Mouse (Mus musculus): ENCODE results near the gene Nanos3.

The Nanos3 gene

GRCm38 (mm10) chr8:84201545-84202245, 16.7 kb upstream of the Nanos3 start:
- in situ Hi-C loops (cut with MboI, MseI), result no loop called here

GRCm38 (mm10) chr8:84200652-84201544, 15.9 kb upstream of the Nanos3 start:
- in situ Hi-C loops (cut with MboI, MseI), result no loop called here

- in situ Hi-C loops (cut with MboI, MseI), result no loop called here
These were observed 15.1 kb upstream of the Nanos3 start for GRCm38 (mm10) chr8:84200126-84200555.

- in situ Hi-C loops (cut with MboI, MseI), result no loop called here
These were observed 14.5 kb upstream of the Nanos3 start for GRCm38 (mm10) chr8:84199348-84200125.

GRCm38 (mm10) chr8:84198871-84199270, 13.9 kb upstream of the Nanos3 start:
- in situ Hi-C loops (cut with MboI, MseI), result no loop called here

DNA sequence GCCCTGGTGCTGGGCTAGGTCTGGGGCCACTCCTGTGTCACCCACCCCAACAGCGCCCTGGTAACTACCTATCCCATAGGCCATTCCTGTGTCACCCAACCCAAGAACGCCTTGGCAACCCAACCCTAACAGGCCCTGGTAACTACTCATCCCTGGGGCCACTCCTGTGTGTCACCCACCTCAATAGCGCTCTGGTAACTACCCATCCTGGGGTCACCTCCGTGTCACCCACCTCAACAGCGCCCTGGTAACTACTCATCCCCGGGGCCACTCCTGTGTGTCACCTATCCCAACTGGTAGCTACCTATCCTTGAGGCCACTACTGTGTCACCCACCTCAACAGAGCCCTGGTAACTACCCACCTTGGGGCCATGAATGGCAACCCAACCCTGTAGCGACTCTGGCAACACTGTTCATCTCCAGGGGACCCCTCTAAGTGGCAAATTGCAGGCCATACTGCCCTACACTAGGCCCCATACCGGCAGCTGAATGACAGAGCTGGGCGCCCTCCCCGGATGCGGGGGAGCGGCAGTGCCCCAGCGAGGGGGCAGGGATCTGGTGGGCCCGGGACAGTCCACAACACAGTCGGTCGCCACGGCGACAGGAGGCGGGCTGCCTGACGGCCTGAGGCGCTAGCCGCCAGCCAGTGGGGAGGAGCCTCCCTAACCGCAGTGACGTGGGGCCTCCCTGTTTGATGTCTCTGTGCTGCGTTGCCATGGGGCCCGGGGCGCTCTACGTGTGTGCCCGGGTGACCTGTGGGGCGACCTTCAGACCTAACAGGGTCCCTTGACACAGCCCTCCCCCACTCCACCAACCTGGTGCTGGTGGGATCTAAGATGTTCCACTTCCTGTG, 13.1 kb upstream of the Nanos3 start:
- in situ Hi-C loops (cut with MboI, MseI), result no loop called here

GRCm38 (mm10) chr8:84197141-84197921, 12.3 kb upstream of the Nanos3 start:
- in situ Hi-C loops (cut with MboI, MseI), result no loop called here

DNA sequence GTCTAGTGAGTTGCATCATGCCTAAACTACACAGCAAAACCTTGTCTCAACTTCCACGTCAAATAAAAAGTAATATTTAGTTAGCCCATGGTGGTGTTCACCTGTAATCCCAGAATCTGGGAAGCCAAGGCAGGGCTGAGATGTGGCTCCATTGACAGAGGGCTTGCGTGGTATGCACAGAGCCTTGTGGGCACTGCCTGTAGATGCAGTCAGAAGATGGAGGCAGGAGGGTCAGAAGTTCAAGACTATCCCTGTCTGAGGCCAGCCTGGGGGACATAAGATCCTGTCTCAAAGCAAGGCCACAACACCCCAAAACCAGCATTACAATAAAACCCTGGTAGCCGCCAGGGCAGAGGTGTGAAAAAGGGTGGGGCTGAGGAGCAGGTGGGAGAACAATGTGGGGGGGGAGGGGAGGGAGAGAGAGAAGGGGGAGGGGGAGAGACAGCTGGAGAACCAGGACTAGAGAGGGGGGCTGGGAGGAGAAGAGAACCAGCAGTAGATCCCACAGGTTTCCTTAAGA, 9.3 kb upstream of the Nanos3 start:
- in situ Hi-C loops (cut with MboI, MseI), result no loop called here

GRCm38 (mm10) chr8:84193566-84193965, 8.5 kb upstream of the Nanos3 start:
- in situ Hi-C loops (cut with MboI, MseI), result no loop called here

- in situ Hi-C loops (cut with MboI, MseI), result no loop called here
These were observed 8.1 kb upstream of the Nanos3 start for GRCm38 (mm10) chr8:84193161-84193560.

DNA sequence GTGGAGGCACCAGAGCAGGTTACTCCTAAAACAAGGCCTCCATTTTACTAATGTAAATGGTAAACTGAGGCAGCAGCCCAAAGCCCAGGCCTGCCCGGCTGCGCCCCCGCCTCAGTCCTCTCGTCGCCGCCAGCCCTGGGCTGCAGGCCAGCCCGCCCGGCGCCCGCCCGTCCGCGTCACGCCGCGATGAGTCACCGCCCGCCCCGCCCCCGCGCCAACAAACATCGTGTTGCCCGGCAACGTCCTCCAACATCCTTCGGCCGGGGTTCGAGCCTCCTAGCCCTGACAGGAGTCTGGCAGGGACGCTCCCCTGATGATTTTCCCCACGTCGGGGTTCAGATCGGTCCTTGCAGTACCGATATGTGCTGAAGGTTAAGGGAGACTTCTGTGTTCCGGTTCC, 7.5 kb upstream of the Nanos3 start:
- in situ Hi-C loops (cut with MboI, MseI), result no loop called here

- in situ Hi-C loops (cut with MboI, MseI), result no loop called here
These were observed 7.0 kb upstream of the Nanos3 start for GRCm38 (mm10) chr8:84192023-84192422.

- in situ Hi-C loops (cut with MboI, MseI), result no loop called here
These were observed 5.3 kb upstream of the Nanos3 start for GRCm38 (mm10) chr8:84190191-84190867.

- in situ Hi-C loops (cut with MboI, MseI), result no loop called here
These were observed 4.6 kb upstream of the Nanos3 start for GRCm38 (mm10) chr8:84189603-84190002.

- in situ Hi-C loops (cut with MboI, MseI), result no loop called here
These were observed 3.7 kb upstream of the Nanos3 start for GRCm38 (mm10) chr8:84188671-84189070.

DNA sequence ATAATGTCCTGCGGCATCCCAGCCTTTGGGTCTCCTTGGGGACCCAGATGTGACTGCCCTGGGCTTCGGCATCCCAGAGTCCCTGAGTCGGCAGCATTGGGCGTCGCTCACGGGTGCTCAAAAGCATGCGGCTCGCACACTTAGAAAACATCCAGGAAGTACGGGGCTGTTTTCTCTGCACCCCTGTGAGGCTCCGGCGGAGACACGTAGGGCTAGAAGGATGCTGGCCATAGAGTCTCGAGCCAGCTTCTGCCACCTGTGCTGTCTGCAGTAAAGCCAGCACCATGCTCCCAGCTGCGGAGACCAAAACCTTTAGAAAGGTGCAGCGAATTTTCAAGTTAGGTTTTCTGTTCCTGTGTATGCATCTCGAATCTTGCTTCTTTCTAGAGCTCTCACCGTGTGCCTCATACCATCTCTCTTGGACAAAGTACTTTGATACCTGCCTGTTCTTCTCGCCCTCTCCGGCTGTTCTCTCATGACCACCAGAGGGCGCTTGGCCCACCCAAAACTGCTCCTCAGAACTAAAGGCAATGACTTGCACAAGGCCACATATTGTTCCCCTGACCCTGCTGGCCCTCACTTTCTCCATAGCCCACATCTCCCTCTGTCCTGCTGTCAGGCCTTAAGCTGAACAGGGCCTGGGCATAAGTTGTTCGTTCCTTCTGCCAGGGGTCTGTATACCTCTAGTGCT, 2.2 kb upstream of the Nanos3 start:
- in situ Hi-C loops (cut with MboI, MseI), result no loop called here

- in situ Hi-C loops (cut with MboI, MseI), result no loop called here
These were observed 1.5 kb upstream of the Nanos3 start for GRCm38 (mm10) chr8:84186547-84186946.

DNA sequence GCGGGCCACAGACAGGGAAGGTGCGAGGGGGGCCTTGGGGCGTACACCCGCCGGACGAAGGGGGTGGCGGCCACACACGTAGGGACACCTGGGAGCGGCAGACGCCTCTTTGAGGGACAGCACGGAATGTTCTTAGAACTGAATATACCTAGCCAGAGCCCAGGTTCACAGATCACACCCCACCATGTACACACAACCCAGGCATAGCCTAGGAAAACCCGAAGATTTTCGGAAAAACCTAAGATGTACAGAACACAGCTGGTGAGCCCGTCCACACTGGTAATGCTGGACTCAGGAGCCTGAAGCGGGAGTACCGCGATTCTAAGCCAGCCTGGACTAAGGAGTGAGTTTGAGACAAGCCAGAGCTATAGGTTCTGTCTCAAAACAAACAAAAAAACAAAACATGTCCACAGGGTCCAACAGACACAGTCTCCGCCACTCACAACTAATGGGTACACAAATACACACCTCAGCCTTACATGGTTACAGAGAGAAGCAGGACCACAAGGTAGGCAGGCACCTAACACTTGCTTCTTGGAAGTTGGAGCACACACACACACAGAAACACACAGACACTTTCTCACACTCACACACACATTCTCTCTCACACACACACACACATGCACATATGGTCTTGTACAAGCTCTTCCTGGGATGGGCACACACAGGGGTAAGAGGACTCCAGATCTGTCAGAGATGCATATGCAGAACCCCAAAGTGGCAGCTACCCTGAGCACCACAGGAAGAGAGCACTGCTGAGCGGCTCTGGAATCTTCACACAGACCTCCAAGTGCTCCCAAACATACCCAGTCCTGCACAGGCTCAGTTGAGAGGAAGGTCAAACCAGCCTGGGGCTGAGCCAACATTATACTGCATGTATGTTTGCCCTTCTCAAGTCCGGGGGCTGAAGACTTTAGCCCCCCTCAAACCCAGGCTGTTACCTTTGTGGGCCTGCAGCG, 653 bp downstream of the Nanos3 start:
- in situ Hi-C loops (cut with MboI, MseI), result no loop called here
